Mouse (Mus musculus): ENCODE measurements around the gene Acd.

DNA sequence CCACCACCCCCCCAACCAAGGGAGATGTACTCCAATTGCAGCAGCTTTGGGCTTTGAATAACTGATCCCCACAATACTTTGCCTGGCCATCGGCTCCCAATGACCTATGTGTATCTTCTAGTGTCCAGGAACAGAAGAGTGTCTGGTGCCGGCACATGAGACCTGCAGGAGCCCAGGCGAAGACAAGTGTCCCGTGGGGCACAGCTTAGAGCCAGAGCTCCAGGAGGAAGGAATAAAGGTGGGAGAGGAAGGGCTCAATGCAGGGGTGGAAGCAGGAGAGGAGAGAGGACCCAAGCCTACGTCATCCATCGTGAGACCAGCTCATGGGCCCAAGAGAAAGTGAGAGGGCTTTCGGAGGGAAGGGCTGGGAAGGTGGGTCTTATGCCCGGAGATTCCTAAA, 7.8 kb upstream of the Acd start:
- no peak for TF ChIP-seq CTCF (IDR thresholded peaks at IDR 0.05; ENCODE audit: borderline replicate concordance, control insufficient read depth, extremely low read depth, insufficient read depth, low read length, poor library complexity)
- TF ChIP-seq POLR2A (IDR thresholded peaks at IDR 0.05; ENCODE audit: control insufficient read depth, extremely low read depth, insufficient read depth, low read length, poor library complexity) = no peak
